Mouse (Mus musculus): ENCODE measurements around the gene Sqor.

DNA sequence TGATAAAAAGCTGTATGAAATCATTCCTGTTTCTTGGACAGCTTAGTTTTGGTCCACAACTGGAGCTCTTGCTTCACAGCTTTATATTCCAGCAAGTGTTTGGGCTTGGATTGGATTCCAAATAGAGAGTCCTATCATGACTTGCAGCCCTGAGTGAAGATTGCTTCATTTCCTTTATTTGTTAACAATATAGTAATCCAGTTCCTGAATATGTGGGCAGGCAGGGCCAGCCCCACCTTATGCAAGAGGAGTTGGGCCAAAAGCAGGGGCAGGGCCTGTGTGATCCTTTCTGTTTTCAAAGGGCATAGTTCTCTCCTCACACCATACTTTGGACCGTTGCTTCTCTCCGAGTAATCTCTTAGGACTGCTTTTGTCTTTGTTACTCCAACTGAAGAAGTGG lies 6.0 kb downstream of the Sqor start:
- TF ChIP-seq CTCF (IDR thresholded peaks at IDR 0.05; ENCODE audit: control insufficient read depth, insufficient read depth, low read length) = no peak
- no peak for TF ChIP-seq POLR2A (IDR thresholded peaks at IDR 0.05; ENCODE audit: borderline replicate concordance, control insufficient read depth, low read depth, low read length)

Data from bone marrow, adult 2 months (tissue).